Mouse (Mus musculus): ENCODE measurements around the gene Anks4b.

DNA sequence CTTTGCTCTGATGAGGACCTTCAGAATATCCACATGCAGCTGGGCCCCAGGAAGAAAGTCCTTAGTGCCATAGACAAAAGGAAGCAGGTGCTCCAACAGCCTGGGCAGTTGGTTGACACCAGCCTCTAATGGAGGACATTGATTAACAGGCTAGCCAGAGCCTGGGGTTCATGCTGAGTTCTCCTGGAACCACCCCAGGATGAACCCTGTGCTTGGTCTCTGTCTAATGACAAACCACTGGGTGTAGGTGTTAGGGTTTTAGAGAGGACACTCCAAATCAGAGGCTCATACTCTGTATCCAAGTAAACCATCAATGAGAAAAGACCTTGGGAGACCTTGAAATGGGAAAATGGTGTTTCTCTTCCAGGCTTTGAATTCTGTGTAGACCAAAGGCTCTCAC, 9.2 kb downstream of the Anks4b start:
- TF ChIP-seq POLR2A (IDR thresholded peaks at IDR 0.05; ENCODE audit: control insufficient read depth in 1 of 2, insufficient read depth in 1 of 2, low read depth in 1 of 2, low read length in 2 of 2, poor library complexity in 1 of 2) (no peak), CTCF (IDR thresholded peaks at IDR 0.05 in 2 of 3, conservative IDR thresholded peaks at IDR 0.05 in 1 of 3; ENCODE audit: control insufficient read depth in 1 of 3, insufficient read depth in 1 of 3, low read depth in 2 of 3, low read length in 3 of 3, poor library complexity in 1 of 3, severe bottlenecking in 1 of 3) (no peak), MAX (IDR thresholded peaks at IDR 0.05; ENCODE audit: low read length) (no peak), HCFC1 (IDR thresholded peaks at IDR 0.05; ENCODE audit: low read depth, low read length) (no peak), MXI1 (IDR thresholded peaks at IDR 0.05; ENCODE audit: low read depth, low read length) (no peak), MAFK (IDR thresholded peaks at IDR 0.05; ENCODE audit: borderline replicate concordance, low read depth, low read length) (no peak), EP300 (IDR thresholded peaks at IDR 0.05; ENCODE audit: low read depth in 1 of 2, low read length in 2 of 2) (no peak), MYB (IDR thresholded peaks at IDR 0.05; ENCODE audit: low read depth, low read length) (no peak), NRF1 (IDR thresholded peaks at IDR 0.05; ENCODE audit: insufficient read depth, low read depth, low read length, poor library complexity, severe bottlenecking) (no peak), CHD2 (IDR thresholded peaks at IDR 0.05; ENCODE audit: low read length) (no peak), USF1 (IDR thresholded peaks at IDR 0.05; ENCODE audit: low read depth, low read length) (no peak), GATA1 (IDR thresholded peaks at IDR 0.05; ENCODE audit: low read depth, low read length) (no peak), ZC3H11A (IDR thresholded peaks at IDR 0.05; ENCODE audit: low read depth, low read length) (no peak)

Data from MEL (cell line).